Mouse (Mus musculus): ENCODE measurements at regions not wholly inside any gene's neighbourhood (a gene's known extent, or its start where the extent isn't known, plus 50 kb on each side); places are given as distances from the start of the nearest gene placed in this dataset.

DNA sequence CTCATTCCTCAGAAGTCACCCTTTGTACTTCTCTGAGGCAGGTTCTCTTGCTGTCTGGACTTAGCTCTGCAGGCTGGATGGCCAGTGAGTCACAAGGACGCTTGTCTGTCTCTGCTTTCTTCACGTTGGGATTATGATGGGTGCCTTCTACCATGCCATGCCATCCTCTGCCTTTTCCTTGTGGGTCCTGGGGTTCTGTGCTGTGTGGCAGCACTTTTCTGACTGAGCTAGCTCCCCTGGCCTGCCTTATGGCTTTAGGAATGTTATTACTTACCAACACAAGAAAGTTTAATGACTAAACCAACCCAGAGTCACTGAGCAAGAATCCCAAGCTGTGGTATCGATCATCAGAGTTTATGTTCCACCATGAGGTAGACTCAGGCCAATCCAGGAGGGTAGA is 280.7 kb downstream of the Gm49356 start:
- no peak for DNase-seq (ENCODE audit: low read depth)

DNA sequence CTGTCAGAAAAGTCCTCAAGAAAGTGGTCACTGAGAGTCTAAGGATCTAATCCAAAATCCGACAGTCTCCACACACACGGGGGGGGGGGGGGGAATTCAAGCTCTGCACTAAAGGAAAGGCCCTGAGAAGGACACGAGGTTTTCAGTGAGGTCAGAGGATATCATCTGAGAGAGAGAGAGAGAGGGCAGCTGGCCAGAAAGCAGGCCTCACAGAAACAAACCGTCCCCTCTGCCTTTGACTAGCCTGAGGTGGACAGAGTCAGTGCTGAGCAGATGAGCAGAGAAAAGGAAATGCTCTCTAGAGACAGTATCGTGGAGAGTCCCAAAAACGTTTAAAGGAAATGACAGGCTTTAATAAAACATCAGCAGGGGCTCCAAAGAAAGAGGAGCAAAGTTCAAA is 282.0 kb downstream of the Gm49356 start:
- DNase-seq (ENCODE audit: low read depth), result no peak

DNA sequence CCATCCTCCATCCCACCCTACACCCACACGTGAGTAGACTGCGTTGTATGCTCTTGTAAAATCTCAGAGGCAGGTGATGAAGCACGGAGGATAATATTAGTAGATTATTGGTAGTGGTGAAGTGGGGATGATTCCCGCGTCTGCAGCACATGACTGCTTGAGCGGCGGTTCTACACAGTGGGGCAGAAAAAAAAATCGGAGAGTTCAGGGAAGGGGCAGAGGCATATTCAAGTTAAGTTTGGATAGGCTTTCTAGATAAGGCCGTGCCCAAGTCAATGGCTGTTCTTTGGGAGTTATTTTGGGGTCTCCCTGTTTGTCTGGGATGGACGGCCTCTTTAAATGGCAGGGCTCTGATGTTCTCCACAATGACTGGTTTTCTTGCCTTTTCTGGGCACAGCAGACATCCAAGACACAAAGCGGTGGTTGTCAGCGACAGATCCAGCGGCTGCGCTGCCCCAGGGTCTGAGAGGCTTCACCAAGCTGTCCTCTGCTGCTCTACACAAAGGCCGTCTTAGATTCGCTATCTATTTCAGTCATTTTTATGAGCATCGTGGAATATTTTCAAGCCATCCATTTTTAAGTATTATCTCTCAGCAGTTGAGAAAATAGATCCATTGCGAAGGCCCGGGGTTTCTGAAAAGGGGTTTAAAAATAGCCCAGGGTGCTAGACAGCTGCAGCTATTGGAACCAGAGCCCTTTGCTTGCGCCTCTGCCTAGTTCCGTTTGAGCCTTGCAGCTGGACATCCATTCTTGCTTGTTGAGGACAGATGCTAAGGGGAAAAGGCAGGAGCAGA is 284.6 kb downstream of the Gm49356 start:
- no peak for DNase-seq (ENCODE audit: low read depth)

DNA sequence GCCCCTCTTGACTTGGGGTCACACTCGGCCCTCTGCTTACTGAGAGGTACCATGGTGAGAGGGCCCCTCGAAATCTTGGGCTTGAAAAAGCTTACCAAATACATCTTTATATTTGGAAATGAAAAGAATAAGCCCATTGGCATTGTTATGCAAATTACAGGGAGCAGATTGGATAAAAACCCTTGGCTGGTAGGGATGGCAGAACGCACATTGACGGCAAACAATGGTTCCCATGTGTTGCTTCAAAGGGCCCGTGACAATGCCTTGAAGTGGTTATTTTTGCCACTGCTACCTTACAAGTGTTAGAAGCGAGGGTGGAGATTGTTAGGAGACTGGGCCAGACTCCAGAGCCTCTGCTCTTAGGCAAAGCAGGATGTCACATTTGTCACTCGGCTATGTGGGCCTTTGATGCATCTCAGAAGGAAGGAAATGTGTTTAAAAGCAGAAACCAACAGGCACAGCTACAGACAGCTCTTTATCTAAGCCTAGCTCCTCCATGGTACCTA is 285.2 kb downstream of the Gm49356 start:
- DNase-seq (ENCODE audit: low read depth), result no peak

DNA sequence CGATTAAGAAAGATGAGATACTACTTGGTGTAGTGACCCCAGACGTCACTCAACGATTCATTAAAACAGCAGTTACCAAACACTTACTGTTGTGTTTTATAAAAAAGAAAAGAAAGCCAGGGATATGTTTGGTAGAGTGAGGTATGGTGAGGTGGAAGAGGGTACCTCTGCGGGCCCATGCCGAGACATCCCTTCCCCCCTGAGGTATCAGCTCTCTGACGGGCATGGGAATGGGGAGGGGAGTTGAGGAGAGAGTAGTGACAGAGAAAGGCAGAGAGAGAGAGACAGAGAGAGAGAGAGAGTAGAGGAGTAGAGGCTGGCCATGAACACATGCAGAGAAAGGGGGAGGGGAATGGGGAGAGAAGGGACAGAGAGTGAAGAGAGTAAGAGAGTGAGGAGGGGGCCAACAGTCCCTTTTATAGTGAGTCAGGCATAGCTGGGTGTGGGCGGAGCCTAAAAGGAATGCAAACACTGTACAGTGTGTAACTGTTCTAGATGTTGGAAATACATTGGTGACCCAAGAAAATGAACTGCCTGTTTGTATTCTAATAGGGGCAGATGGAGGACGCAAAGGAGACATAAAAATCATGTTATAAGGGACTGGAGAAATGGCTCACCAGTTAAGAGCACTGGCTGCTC is 285.9 kb downstream of the Gm49356 start:
- DNase-seq (ENCODE audit: low read depth), result no peak

DNA sequence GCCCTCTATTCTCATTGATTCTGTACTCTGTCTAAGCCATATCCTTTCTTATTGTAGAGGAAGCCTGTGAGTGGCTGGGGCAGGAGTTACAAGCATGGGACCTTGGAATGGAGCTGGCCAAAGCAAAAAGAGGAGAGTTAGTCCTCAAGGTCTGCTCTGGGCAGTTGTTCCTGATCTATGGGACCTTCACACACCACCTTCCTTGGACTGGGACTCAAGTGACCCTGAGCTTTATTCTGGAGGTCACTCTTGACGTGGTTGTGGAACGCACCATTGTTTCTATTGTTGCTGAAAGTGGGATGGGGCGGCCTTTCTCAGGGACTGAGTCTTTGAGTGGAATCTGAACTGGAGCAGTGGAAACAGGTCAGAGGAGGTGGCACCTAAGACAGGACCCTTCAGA is 291.0 kb downstream of the Gm49356 start:
- no peak for DNase-seq (ENCODE audit: low read depth)

DNA sequence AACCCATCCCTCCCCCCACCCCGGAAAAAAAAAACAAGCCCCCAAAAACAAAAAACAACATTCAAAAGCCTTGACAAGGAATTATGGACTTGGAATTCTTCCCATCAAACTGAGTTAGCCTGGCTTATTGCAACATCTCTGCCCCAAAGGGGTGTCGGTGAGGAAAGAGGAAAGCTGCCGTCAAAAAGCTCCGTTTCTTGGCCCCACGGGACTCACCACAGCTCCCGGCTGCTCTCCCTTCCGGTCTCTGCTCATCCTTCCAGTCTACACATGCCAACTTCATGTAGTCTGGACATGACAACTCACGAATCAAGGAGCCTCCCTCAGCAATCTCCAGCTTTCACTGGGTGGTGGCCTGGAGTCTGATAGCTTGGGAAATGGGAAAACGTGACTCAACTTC is 295.4 kb downstream of the Gm49356 start:
- DNase-seq (ENCODE audit: low read depth), result peak; percentile 46

DNA sequence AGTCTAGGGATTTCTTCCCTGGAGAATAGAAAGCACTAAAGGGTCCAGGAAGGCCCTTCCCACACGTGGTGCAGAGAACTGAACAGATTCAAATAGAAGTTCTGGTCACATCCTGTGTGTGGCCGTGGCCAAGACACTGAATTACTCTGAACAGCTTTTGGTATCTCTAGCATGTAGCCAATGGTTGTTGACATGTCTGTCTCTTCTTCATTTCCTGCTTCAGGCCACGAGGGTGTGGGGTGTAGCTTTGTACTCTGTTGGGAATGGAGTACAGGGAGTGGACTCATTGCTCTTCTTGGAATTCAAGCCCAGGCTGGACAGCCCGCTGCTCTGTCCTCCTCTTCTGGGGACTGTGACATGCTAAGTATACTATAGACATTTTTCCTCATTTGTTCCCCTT is 298.5 kb downstream of the Gm49356 start:
- no peak for DNase-seq (ENCODE audit: low read depth)

DNA sequence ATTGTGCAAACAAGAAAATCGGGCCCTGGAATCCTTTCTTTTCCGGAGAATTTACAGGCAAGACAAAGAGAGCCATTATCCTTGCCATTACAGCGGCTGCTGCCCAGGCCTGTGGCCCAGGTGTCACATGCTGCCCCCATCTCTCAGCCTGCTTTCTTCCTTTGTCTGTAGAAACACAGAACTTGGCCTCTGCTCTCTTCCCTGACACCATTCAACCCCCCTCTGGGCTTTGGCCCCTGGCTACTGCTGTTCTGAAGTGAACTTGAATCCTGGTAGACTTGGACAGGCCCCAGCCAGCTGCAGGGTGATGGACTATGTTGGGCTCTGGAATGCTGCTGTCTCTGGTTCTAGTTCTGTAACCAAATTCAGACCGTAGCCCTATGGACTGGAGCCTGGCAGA is 299.3 kb downstream of the Gm49356 start:
- DNase-seq (ENCODE audit: low read depth), result peak; percentile 58

DNA sequence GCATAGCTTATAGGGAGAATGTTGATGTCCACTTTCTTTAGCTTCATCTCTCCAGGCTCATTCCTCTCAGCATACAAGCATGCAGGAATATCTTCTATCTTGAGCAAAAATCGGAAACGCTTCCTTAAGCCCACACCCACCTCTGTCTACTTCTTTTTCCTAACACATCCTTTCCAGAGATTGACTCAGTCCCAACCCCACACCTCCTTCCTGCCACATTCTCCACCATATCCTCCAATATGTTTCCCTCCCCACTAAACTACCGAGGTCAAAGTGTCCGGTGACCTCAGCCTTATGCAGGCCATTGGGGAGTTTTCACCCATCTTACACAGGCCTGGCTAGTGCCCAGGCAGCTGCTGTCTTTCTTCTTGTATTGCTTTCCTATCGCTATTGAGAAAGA is 301.4 kb downstream of the Gm49356 start:
- no peak for DNase-seq (ENCODE audit: low read depth)

DNA sequence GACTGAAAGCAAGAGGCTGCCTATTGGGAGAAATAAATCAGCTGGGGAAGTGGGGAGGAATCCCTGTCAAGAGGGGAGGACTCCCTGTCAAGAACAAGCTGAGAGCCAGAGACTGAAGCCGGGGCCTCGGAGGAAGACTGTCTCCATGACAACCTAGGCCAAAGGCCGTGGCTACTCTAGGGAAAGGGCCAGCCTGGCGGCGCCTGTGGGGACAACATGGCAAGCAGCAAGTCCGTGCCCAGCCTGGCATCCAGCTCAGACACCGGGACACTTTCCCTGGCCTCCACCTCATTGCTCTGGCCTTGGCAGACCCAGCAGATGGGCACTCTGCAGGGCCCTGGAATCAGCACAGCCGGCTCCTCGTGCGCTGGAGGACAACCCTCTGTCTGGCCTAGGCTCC is 305.3 kb downstream of the Gm49356 start:
- no peak for DNase-seq (ENCODE audit: low read depth)

DNA sequence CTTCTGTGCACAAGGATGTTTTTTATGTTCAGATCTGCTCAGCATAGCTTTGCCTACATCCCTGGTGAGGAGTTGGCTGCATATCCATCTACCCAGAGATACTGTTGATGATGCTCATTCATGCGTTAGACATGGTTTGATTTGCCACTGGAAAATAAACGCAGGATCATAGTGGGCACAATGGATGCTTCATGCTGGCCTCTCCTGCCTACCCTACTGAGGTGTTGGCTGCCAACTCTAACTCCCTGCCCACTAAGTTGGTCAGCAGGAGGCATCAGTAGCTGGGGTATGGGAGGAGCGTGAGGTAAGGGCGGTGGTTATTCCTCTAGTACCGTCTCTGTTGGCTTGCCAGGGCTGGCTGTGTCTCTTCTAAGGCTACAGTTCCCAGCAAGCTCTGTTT is 307.3 kb downstream of the Gm49356 start:
- DNase-seq (ENCODE audit: low read depth), result no peak

DNA sequence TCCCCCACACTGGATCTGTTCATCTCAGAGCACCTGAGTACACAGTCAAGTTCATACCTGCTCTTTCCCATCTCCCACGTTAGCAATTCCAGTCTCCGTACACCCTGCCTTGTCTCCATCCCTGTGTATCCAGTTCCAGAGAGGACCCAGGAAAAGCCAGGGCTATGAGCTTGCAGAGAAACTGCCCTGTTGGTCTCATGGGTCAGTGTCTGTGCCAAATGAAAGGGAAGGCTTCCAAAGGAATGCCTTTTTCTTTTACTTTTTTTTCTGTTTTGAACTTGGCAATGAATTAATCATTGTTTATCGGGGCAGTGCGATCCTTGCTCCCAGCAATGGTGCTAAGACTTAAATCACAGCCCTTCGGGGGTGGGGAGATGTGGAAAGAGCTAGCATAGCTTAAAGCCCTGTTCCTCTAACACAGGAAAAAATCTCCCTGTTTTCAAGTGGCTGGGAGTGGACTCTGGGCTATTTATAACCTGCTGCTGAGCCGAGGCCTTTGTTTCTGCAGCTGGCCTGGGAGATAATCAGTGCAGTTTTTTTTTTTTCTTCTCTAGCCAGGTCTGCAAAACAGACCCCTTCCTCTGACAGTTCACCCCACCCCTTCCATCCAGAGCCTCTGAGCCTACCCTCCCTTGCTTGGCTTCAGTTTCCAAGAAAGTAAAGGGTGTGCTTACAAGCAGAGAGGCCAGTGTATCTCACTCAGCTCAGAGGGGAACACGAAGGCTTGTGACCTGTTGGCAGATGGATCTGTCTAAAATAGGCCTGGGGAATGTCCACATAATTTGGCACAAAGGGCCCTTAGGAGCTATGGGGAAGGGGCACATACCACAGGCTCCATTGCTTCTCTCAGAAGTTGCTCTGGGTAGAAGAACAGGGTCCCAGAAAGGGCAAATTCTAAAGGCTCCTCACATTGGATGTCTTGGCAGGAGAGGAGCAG is 308.6 kb downstream of the Gm49356 start:
- peak; percentile 75 for DNase-seq (ENCODE audit: low read depth)

DNA sequence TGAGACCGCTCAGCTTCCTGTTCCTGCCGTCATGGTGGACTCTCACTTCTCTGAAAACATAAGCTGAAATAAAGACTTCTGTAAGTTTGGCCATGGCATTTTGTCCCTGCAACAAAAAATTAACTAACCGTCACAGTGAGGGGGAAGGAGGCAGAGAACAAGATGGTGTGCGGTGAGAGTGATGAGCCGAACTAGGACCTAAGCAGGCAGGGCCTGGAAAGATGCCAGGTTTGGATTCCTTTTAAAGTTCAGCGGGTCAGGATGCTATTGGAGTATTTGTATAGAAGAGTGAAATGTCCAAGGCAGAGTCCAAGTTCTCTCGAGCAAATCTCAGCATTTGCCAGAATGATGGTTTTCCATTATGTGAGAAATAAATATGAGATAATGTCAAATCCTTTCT is 312.3 kb downstream of the Gm49356 start:
- DNase-seq (ENCODE audit: low read depth), result no peak

DNA sequence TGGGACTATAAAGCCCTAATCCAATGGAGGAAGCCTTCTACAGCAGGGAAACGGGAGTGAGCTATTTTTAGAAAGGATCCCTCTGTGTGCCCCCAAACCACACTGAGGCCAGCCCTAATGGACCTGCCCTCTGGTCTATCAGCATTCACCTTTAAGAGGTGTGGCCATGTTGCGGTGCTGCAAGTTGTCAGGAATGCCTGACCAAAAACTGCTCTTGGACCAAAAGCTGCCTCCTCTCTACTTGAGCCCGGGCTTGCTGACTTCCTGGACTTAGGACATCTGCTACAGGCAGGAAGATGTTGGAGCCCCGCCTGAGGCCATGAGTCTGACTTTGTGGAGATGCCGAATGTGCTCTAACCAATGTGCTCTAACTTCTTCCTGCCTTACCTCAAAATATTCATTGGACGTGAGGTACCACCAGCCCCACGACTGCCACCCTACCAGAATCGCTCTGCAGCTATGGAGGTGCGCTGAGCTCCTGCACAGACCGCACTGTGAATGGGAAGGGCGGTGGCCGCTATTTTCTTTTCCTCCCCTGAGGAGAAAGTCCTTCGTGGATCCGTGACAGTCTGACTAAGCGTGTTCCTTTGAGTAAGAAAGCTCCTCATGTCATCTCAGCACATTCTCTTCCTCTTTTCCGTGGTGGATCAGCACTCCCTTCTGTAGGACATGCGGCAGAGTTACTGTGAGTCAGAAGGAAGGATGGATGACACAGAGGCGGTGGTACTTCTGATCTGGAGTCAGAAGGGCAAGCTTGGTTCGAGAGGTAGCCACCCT is 313.0 kb downstream of the Gm49356 start:
- no peak for DNase-seq (ENCODE audit: low read depth)

DNA sequence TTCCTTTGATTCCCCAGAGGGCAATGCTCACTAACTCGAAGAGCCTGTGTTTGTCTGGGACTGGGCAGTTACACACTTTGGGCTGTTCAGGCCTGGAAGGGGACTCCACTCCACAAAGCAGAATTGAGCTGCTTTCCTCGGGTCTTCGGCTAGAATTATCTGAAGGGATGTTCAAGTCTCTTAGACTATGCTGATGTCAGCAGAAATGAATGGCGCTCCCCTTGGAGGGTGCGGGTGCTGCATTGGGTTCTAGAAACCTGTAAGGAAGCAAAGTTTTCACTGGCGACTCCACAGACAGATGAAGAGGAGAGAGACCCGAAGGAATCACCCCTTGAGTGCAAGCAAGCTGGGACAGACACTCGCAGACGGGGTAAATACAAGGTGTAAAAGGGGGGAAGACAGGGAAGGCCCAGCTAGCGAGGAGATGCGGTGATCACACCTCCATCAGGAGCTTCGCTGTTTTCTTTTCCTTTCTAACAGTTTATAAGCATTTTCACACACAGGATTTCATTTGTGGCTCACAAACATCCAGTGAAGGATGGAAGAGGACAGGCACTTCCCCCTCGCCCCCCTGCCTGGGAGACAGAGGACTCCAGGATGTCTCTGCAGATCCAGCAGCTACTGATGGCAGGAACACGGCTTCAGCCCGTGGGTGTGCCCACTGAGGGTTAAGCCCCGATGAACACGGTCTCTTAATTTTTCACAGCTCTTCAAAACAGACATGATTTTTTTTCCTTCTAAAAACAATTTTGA is 314.2 kb downstream of the Gm49356 start:
- no peak for DNase-seq (ENCODE audit: low read depth)

DNA sequence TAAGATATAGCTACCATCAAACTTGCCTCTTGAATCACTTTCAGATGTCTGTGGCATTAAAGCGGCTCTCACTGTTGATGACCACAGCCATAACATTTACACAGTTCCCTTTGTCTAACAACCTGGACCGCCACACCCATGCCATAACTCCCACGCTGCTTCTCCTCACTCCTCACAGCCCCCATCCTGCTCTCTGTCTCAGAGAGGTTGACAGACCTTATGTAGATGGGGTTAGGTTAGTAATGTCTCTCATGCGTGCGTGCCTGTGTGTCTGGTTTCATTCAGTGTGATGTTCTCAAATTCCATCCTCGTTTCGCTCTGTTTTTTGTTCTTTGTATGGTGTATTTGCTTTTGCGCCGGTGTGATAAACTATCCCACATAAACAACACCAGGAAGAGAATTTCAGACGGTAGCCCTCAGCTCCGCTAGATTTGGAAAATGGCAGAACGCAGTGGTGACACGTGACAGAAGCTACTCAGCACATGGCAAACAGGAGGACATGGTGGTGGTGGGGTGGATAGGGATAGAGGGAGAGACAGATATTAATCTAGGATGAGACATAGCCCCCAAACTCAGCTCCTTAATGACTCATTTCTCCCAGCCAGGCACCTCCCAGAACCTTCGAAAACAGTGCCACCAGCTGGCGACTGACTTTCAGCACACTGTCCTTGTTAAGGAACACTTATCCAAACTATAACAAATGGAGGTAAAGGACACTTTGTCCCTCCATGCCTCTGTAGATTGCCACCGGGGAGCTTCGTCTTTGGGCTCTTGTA is 314.9 kb downstream of the Gm49356 start:
- DNase-seq (ENCODE audit: low read depth), result no peak

DNA sequence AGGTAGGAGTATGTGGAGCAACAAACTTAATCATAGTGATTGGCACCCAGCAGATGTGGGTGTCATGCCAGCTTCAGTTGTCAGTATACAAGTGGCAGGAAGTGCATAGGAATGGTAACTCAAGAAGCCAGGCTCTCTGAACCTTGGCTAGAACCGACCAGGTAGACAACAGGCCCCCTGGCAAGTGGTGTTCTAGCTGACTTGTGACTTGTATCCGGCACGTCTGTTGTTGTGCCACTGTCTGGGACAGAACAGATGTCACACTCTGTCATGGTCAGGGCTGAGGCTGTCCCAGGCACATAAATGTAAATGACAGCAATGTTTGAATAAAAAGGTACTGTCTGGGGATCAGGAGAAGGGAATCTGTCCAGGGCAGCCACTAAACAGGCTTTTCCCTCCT is 316.0 kb downstream of the Gm49356 start:
- no peak for DNase-seq (ENCODE audit: low read depth)

DNA sequence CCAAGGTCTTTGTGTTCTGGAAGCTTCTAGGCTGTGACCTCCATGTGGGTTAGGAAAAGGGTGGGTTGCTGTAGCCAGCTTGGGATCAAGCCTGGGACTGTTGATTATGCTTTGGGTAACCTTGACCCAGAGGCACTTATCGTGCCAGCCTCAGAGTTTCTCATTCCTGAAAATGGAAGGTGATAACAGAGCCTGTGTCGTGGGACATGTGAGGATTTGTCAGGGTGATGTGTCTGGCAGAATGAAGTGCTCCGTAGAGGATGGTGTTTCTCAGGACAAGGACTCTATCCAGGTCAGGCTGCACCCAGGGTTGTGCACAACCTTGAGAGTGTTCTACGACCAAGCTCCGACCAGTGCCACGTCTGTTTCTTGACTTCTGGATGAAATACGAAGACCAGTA is 316.4 kb downstream of the Gm49356 start:
- no peak for DNase-seq (ENCODE audit: low read depth)

DNA sequence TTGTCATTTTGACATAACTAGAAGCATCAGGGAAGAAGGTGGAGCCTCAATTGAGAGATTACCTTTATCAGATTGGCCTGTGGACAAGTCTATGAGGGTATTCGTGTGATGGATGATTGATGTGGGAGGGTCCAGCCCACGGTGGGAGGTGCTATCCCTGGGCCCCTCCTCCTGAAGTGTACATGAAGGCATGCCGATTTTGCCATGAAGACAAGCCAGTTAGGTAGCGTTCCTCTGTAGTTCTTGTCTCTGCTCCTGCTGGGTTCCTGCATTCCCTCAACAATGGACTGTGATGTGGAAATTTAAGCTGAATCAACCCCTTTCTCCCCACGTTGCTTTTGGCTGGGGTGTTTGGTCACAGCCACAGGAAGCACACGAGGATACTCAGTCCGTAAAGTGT is 317.5 kb downstream of the Gm49356 start:
- no peak for DNase-seq (ENCODE audit: low read depth)
